Mouse (Mus musculus) gonadal fat pad, adult 2 months (tissue): Measurements from ENCODE around the gene Slc23a2. TPM values are rescaled to one million over a fixed set of nuclear protein-coding genes. Genes with fewer than 3 reads are reported as not detected.

Source experiments
- DNase-seq: peaks from one replicate; pipeline ENCODE4 v3.0.0-alpha.2; 2012; ENCODE audit warnings: low read depth
- polyA plus RNA-seq: library from polyadenylated mRNA; depleted of rRNA; stranded (reverse); fragments of >200 nt; gene quantifications from 2 replicates; pipeline ENCODE4 v1.2.3, GENCODE M21; 2012; rRNA removed

Gene Slc23a2
- polyA plus RNA-seq, 1 experiment, result 17.5 TPM

DNA sequence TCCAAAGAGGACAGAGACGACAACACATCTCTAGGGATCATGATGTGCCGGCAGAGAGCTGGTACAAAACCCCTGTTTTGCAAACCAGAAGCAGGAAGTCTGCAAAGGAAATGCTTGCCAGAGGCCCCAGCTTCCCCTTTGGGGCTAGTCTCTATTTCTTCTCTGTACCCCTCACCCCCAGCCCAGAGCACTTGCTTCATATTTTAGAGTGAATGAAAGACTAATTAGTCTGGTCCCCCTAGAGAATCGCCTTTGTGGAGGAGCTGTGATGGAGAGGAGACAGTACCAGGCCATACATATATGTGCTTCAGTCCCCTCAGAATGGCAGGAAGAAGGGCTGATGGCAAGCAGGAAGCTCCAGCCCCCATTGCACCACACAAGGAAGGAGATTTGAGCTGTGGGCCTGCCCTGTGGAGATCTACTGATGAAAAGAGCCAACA is 125.5 kb downstream of the Slc23a2 start:
- DNase-seq, result no peak

DNA sequence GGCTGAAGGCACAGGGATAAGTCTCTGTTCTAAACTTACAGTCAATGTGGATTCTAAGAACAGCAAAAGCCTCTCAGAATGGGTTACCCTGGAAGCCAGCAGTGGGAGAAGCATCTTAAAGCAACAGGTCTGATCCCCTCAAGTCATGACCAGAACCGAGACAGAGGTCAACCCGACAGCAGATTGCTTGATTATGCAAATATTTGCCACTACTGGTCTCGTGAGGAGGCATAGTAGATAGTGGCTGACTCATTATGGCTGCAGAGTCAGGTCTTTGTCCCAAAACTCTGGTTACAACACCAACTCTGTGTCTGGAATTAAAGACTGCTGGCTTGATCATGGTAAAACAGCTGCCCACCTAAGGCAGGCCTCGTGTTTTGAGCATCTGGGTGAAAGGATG is 126.8 kb downstream of the Slc23a2 start:
- no peak for DNase-seq

GRCm38 (mm10) chr2:132017611-132018010 is 127.3 kb downstream of the Slc23a2 start:
- no peak for DNase-seq

DNA sequence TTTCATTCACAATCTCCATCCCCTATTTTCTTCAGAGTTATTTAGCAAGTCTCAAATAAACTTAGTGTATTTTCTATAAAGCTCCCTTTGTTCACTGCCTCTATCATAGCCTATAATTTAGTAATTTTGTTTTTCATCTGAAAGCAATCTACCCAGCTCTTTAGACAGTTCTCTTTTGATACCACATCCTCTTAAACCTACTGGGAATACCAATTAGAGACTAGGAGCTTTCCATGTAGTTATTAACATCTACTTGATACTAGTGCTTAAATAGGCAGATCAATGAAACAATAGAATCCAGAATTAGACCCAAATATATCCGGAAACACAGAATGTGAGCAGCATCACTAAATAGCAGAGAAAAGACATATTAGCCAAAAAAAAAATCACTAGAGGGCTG is 128.9 kb downstream of the Slc23a2 start:
- no peak for DNase-seq

GRCm38 (mm10) chr2:132013152-132013551 is 131.8 kb downstream of the Slc23a2 start:
- DNase-seq, result no peak

GRCm38 (mm10) chr2:132010781-132011180 is 134.1 kb downstream of the Slc23a2 start:
- no peak for DNase-seq

DNA sequence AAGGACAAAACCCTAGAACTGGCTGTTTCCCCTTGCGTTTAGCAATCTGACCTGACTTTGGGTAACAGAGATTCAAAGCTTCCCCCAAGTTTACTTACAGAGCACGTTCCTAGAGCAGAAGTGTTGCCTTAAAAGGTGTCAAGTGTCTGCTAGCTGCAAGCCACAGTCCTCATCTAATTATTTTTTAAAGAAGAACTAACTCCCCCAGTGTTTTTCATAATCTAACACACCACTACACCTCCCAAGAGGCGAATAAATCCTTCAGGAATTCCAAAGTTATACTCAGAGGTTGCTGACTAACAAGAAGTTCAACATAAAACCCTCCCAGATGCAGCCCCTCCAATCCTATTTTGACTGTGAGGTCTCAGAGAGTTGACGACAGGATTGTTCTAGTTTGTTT is 136.7 kb downstream of the Slc23a2 start:
- DNase-seq, result no peak

GRCm38 (mm10) chr2:132007475-132007819 is 137.5 kb downstream of the Slc23a2 start:
- no peak for DNase-seq

DNA sequence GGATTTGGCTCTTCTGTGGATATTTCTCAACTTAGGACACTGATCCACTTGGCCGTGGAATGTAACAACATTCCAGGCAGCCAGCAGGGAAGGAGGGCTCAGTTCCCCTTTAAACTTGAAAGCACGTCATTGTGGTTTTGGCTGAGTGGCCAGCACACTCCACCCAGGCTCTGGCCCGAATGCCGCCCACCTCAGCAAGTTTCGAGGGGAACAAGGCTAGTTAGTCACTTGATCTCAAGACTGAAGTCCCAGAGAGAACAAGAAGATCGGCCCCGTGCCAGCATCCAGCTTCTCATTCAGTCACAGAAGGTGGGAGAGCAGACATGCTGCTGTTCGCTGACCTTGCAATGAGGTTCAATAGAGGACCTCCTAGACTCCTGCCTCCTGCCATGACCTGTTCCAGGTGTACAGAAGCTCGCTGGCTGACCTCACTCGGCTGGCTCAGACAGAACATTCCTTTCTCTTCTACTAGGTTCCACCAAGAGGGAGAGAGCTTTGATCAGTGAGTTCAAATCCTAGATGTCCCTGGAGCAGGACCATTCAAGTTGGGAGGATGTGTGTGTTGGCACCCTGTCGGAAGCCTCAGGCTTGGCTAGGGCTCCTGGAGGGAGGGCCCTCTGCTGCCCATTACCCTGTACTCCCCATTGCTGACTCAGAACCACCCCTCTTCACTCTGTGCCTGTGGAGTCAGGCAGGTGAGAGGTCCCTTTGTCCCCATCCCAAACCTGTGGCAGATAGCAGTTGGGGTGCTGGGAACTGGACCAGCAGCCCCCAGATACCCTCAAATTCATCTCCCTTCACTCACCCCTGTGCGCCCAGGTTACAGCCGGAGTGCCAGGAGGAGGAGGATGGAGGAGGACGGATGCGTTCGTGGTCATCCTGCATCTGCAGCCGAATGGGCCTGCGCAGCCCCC is 138.1 kb downstream of the Slc23a2 start:
- DNase-seq, result peak; percentile 52

- DNase-seq, result no peak
These were observed 139.5 kb downstream of the Slc23a2 start for GRCm38 (mm10) chr2:132005445-132005844.

DNA sequence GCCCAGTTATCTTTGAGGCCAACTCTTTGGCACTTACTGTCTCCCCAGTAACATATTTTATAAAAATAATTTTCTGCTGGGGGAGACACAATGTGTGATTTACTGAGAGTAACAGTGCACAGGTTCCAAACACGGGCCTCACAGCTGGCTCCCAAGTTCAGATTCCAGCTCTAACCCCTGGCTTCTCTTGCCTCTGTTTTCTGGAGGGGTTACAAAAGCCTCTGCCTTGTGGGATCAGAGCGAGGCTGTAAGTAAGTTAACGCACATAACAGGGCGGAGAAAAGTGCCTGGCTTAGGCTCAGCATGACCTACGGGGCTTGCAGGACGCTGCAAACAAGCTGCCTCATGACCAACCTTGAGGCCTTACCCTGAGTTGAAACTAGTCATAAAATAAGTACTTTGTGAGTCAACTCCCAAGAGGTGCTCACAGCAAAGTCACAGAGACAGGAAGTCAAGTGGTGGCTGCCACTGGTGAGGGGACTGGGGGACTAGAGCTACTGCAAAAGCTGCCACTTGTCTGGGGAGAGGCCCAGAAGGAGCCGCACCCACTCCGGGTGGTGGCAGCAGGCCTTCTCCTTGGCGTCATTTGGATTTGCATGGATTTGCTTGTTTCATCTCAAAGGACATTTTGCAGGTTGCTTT is 140.3 kb downstream of the Slc23a2 start:
- no peak for DNase-seq

DNA sequence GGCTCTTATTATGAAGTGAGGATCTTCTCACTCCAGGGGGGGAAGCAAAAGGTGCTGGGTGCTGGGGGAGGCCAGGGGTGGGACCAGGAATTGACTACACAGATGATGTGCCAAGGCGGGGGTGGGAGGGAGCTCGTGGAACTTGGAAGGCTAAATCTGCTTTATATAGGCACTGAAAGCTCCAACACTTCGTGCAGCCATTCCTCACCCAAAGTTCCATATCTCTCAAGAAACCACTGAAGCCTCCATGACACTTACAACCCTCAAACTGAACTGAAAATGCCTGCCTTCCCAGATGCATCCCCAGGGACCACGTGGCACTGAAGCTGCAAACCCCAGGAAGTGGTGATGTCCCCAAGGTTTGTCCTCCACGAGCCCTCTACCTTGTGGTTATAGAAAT is 141.0 kb downstream of the Slc23a2 start:
- DNase-seq, result no peak

Other genes with a start within 250 kb of the Slc23a2 start
- gene Prnp, start 235.2 kb downstream of the Slc23a2 start, polyA plus RNA-seq, result 152 and 176 TPM in 2 replicates
- gene Prn, start 235.2 kb downstream of the Slc23a2 start, polyA plus RNA-seq, result not detected in 2 replicates
- 12.3 and 14.4 TPM in 2 replicates for gene Prnd, start 194.2 kb downstream of the Slc23a2 start, polyA plus RNA-seq
- 14.1 and 18.9 TPM in 2 replicates for gene Rassf2, start 114.8 kb downstream of the Slc23a2 start, polyA plus RNA-seq
- gene Tmem230, start 102.7 kb upstream of the Slc23a2 start, polyA plus RNA-seq, result 91.5 and 102 TPM in 2 replicates
- 44.9 and 48.0 TPM in 2 replicates for gene Pcna, start 108.2 kb upstream of the Slc23a2 start, polyA plus RNA-seq
- gene Cds2, start 118.0 kb upstream of the Slc23a2 start, polyA plus RNA-seq, result 36.9 and 37.9 TPM in 2 replicates
- 0.01 TPM in 1 of 2 replicates, not detected in the other for gene Prokr2, start 240.3 kb upstream of the Slc23a2 start, polyA plus RNA-seq